8 mouse cellular contexts compared by ENCODE assay signal in the genomic region with DNA sequence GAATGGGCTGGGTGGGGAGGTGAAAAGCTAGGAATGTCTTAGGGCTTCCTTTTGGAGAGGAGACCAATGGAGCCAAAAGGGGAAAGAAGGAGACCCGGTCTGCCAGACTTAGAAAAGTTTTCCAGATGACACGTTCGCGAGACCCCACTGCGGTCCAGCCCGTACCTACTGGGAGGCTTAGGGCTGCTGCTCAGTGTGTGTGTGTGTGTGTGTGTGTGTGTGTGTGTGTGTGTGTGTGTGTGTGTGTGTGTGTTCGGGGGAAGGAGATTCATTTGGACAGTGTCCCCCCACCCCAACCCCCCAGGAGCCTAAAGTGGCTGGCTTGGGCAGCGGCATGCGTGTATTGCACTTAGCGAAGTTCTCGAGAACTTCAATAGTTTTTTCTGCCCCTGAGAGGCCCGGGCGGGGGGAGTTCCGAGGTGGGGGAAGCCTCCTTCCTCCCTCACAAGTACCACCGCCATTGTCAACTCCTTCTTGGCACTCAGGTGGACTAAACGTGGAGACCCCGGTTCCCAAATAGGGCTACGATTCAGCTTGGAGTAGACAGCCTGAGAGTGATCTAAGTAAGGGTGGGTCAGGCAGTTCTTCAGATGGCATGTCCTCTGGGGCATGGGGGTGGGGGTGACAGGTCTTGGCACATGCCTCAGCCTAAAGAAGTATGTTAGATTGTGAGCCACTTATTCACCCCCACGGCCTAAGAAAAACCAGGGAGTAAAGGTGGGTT. TPM values are rescaled to one million over a fixed set of nuclear protein-coding genes. Genes with fewer than 3 reads are reported as not detected.
A peak's percentile ranks its signal among the peaks of the same experiment; 100 is the strongest.
DNase-seq lines count a peak whose midpoint lies in the region; ATAC-seq lines count a peak whose summit lies in the region.
"Had no signal": no experiment of that assay in that cellular context is flagged by ENCODE, and none has a peak within 500 bp of the region (broad histone marks: within the 10 kb centered on the region; RNA-seq: fewer than 3 reads in every experiment).

No protein-coding gene starts in this region.

- no peaks in the 10 kb centered on the region for H3K36me3 ChIP-seq in hindbrain, embryonic 16.5 days (ENCODE audit: control insufficient read depth, insufficient read depth, low read length)
- no peaks in the 10 kb centered on the region for H3K36me3 ChIP-seq in liver, embryonic 16.5 days (ENCODE audit: control insufficient read depth, insufficient read depth)
- H3K36me3 ChIP-seq in neural tube, embryonic 15.5 days: no peaks in the 10 kb centered on the region

- peak overlapping the region; percentile 58 for H3K9ac ChIP-seq in hindbrain, embryonic 16.5 days (ENCODE audit: low read depth, low read length)
- no peak overlapping the region for H3K9ac ChIP-seq in liver, embryonic 16.5 days (ENCODE audit: low read depth, low read length)
- peak overlapping the region; percentile 55 for H3K9ac ChIP-seq in neural tube, embryonic 15.5 days (replicated peaks)

- no peaks in the 10 kb centered on the region for H3K9me3 ChIP-seq in hindbrain, embryonic 16.5 days (ENCODE audit: control insufficient read depth, low read length)
- H3K9me3 ChIP-seq in liver, embryonic 16.5 days (replicated peaks; ENCODE audit: control insufficient read depth, low read length): no peaks in the 10 kb centered on the region
- H3K9me3 ChIP-seq in neural tube, embryonic 15.5 days (replicated peaks): no peaks in the 10 kb centered on the region

- 0 out of 2 replicates have a peak overlapping the region, but pooled peaks have one; percentile 10 for H3K27ac ChIP-seq in hindbrain, embryonic 16.5 days (ENCODE audit: low read depth, low read length)
- no peak overlapping the region for H3K27ac ChIP-seq in liver, embryonic 16.5 days (ENCODE audit: low read length)
- H3K27ac ChIP-seq in neural tube, embryonic 15.5 days (replicated peaks): 0 out of 2 replicates have a peak overlapping the region, but pooled peaks have one; percentile 51

- H3K4me2 ChIP-seq in hindbrain, embryonic 16.5 days (ENCODE audit: low read length): peak overlapping the region; percentile 96
- H3K4me2 ChIP-seq in liver, embryonic 16.5 days (ENCODE audit: low read depth, low read length): peak overlapping the region; percentile 65
- peak overlapping the region; percentile 95 for H3K4me2 ChIP-seq in neural tube, embryonic 15.5 days

- DNase-seq in B cell, adult 2 months: peak; percentile 12 to 27
- DNase-seq in adipocyte (ENCODE audit: low spot score): peak; percentile 82
- DNase-seq in gastrocnemius, postnatal 10 days: peak; percentile 25
- DNase-seq in natural killer cell, adult 2 months (ENCODE audit: low spot score in 2 of 2): no peak

- under 1% methylated on average over 19 of the region's 19 CpGs for WGBS in hindbrain, embryonic 16.5 days
- WGBS in liver, embryonic 16.5 days (ENCODE audit: insufficient replicate concordance): 2% methylated on average over 19 of the region's 19 CpGs
- under 1% methylated on average over 19 of the region's 19 CpGs for WGBS in neural tube, embryonic 15.5 days

- peaks cover 17% of the 10 kb centered on the region for H3K4me1 ChIP-seq in hindbrain, embryonic 16.5 days (ENCODE audit: control insufficient read depth, insufficient read depth, low read depth, low read length)
- no peaks in the 10 kb centered on the region for H3K4me1 ChIP-seq in liver, embryonic 16.5 days (ENCODE audit: control insufficient read depth, low read depth, low read length)
- H3K4me1 ChIP-seq in neural tube, embryonic 15.5 days: peaks cover 25% of the 10 kb centered on the region

- peak; percentile 44 for ATAC-seq in hindbrain, embryonic 16.5 days
- no peak for ATAC-seq in liver, embryonic 16.5 days (ENCODE audit: low read depth)
- peak; percentile 62 for ATAC-seq in neural tube, embryonic 15.5 days (ENCODE audit: low FRiP score)

- peaks cover 8% of the 10 kb centered on the region for H3K27me3 ChIP-seq in hindbrain, embryonic 16.5 days (replicated peaks; ENCODE audit: control insufficient read depth, insufficient read depth, low read length)
- H3K27me3 ChIP-seq in liver, embryonic 16.5 days (ENCODE audit: control insufficient read depth, insufficient read depth, low read depth, low read length): peaks cover 20% of the 10 kb centered on the region
- H3K27me3 ChIP-seq in neural tube, embryonic 15.5 days (replicated peaks): peaks cover 16% of the 10 kb centered on the region

- H3K4me3 ChIP-seq in hindbrain, embryonic 16.5 days (ENCODE audit: low read length): peak overlapping the region; percentile 47
- peak overlapping the region; percentile 51 for H3K4me3 ChIP-seq in liver, embryonic 16.5 days (ENCODE audit: low read depth, low read length)
- peak overlapping the region; percentile 47 for H3K4me3 ChIP-seq in neural tube, embryonic 15.5 days (replicated peaks)

RNA-seq across cellular contexts. Expression of gene Cav1, which starts 0.6 kb away (rescaled TPM):
- 100 to 1,000 TPM; 308 to 358 TPM for total RNA-seq in gastrocnemius, postnatal 10 days (2021)
- 45.8 and 46.0 TPM in 2 replicates for polyA plus RNA-seq in hindbrain, embryonic 16.5 days (2015; fragmentation: Nextera tagmentation; extraction: Ambion mirVana)
- 5.4 and 8.1 TPM in 2 replicates for polyA plus RNA-seq in liver, embryonic 16.5 days (2015; fragmentation: Nextera tagmentation; extraction: Ambion mirVana)
- polyA plus RNA-seq in neural tube, embryonic 15.5 days (2015; fragmentation: Nextera tagmentation; extraction: Ambion mirVana): 39.2 and 72.5 TPM in 2 replicates
- total RNA-seq: neutrophil, adult 5-6 weeks had no signal

RNA-seq across cellular contexts. Expression of gene Cav2, which starts 25.8 kb away (rescaled TPM):
- 10 to 100 TPM; 30.6 to 33.4 TPM for total RNA-seq in gastrocnemius, postnatal 10 days (2021)
- polyA plus RNA-seq in hindbrain, embryonic 16.5 days (2015; fragmentation: Nextera tagmentation; extraction: Ambion mirVana): 21.8 and 24.2 TPM in 2 replicates
- 3.0 and 3.3 TPM in 2 replicates for polyA plus RNA-seq in liver, embryonic 16.5 days (2015; fragmentation: Nextera tagmentation; extraction: Ambion mirVana)
- polyA plus RNA-seq in neural tube, embryonic 15.5 days (2015; fragmentation: Nextera tagmentation; extraction: Ambion mirVana): 22.5 and 23.3 TPM in 2 replicates

Comparison
In these comparisons a context has a peak if more than half of its experiments do, and no peak if none do; other contexts are left out.
1. DNase-seq: peak in B cell, adult 2 months (2 of 2), adipocyte (single experiment) and gastrocnemius, postnatal 10 days (single experiment); none in natural killer cell, adult 2 months (0 of 2).
2. Peak in every context shown above with its lines, with median percentiles within 50 percentile points of each other: H3K4me2 ChIP-seq and H3K4me3 ChIP-seq.